Mouse (Mus musculus): Measurements from ENCODE around the gene Strn.

The Strn gene

DNA sequence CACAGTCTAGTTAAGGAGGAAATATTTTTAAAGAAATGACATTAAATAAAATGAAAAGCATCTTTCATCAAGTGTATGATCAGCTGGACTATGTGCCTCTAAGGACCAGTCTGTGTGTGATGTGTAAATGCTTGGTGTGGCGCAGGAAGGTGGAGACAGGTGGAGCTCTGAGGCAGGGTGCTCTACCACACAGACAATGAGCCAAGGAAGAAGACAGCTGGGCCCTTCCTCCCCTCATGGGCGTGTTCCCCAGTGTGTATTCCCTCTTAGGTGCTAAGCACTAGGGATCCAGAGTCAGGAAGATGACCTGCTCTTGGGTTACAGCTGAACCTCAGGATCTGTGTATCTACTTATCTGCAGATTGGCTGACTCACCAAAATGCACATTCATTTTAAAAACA, 122.5 kb downstream of the Strn start:
- DNase-seq, result no peak

DNA sequence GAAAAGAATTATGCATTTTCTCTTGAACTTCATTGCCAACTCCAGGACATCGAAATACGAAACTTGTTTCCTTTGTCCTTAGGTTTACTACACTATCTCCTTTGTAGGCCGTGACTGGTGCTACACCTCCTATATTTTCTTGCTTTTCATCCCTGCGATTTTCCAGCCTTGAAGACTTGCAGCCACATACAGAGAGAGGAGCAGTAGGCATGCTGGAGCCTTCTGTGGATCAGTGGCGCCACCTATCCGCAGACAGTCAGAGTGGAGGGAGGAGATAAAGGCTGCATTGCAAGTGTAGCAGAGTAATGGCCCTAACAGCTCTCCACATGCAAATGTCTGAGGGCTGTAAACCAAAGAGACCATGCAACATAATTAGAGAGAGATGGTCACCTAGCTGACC, 125.9 kb downstream of the Strn start:
- peak; percentile 37 for DNase-seq

GRCm38 (mm10) chr17:78609191-78609855, 127.7 kb downstream of the Strn start:
- DNase-seq, result no peak

DNA sequence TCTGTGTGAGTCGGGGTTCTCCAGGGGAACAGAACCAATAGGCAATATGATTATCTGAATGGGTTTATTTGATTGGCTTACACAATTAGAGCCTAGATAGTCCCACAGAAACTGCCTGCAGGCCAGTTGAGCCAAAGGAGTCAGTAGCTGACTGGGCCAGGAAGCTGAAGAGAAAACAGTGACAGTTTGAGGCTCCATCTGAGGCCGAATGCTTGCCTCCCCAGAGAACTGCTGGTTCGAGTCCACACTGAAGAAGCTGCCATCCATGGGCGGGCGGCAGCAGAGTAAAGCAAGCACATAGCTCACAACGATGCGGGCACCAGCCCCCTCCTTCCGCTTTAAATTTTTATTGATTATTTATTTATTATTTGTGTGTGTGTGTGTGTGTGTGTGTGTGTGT, 128.3 kb downstream of the Strn start:
- no peak for DNase-seq

- no peak for DNase-seq
Measured at GRCm38 (mm10) chr17:78608135-78608670, 128.8 kb downstream of the Strn start.

DNA sequence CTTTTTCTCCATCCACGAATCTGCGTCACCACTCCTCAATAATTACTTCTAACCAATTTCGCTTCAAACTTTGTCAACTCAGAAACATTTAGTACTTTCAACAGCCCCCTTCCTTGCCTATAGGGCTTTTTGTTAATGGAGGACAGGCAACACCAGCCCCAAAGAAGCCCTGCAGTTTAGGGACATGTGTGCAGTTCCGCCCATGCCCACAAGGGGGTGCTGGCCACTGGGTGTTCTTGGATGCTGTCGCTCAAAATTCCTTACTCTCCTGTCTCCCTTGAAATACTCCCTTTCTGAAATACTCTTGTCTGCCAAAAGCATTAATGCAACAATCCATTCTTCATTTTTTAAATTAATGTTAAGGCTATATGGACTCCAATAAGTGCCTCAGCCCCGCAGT, 132.6 kb downstream of the Strn start:
- peak; percentile 71 for DNase-seq

GRCm38 (mm10) chr17:78603872-78604271, 133.1 kb downstream of the Strn start:
- peak; percentile 56 for DNase-seq

DNA sequence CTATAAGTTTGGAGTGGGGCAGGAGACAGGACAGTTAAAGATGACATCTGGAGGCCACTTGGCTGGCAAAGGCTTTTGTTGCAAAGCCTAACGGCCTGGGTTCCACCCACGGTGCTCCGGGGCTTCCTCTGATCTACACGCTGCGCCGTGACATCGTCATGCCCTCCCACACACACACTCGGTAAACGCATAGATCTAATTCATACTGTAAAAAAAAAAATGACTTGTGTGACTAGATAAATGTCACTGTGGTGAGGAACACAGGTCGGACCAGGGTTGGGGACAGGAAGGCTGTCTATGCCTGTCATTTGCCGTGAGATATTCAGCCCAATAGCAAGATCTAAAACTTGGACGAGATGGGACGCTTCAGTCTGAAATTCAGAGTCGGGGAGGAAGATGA, 134.7 kb downstream of the Strn start:
- no peak for DNase-seq

DNA sequence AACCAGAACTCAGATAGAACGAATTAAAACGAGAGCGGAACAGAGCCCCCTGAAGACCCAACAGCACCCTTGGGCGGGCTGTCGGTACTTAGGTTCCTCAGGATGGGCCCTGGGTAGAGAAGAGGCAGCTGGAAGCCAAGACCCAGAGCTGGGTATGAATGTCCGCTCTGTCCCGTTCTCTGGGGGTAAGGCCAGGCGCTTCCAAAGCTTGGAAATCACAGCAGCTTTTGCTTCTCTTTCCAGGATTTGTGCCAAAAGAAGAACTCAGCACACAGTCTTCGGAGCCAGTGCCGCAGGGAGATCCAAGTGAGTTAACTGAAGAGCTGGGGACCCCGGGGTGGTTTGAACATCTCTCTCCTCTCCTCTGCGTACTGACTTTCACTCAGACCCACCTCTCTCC, 135.4 kb downstream of the Strn start:
- DNase-seq, result no peak

DNA sequence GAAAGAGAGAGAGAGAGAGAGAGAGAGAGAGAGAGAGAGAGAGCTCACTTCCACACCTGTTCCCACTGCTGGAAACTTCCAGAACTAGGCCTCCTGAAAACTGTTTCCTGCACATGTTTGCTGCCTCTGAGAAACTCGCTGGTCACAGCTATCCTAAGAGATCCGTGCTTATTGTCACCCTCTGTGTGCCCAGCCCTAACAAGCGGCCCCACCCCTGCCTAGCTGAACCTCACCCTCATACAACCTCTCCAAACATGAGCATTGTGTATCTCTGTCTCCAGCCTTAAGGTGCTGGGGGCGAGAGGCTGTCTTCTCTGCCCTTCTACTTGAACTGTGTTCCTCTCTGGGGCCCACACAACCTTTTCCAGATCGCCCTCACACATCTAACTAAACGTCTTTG, 136.0 kb downstream of the Strn start:
- no peak for DNase-seq
